Mouse (Mus musculus) CH12.LX (cell line): ENCODE measurements around the gene Mmp15. TPM values are rescaled to one million over a fixed set of nuclear protein-coding genes. Genes with fewer than 3 reads are reported as not detected.

Experiments
- DNase-seq: peaks from one replicate; pipeline ENCODE4 v3.0.0-alpha.2; 2013; ENCODE audit errors: extremely low read depth
- H3K27ac ChIP-seq: 2 replicates; pipeline ENCODE4 v1.5.1; 2012; ENCODE audit warnings: low read depth, mild to moderate bottlenecking, control low read depth, moderate library complexity; ENCODE audit not compliant: insufficient read depth
- H3K27me3 ChIP-seq: replicated peaks from 2 replicates; pipeline ENCODE3; 2012; ENCODE audit warnings: inconsistent platforms
- H3K36me3 ChIP-seq, 2 experiments: replicated peaks in 1 of 2; 2 replicates each; pipeline versions ENCODE3 to v1.6.1; 2012; ENCODE audit warnings: inconsistent platforms in 1 of 2, low read length in 1 of 2, mild to moderate bottlenecking in 1 of 2, mixed read lengths in 1 of 2, moderate library complexity in 1 of 2; ENCODE audit not compliant: control insufficient read depth in 1 of 2, insufficient read depth in 1 of 2
- H3K4me1 ChIP-seq, 2 experiments: 2 replicates each; pipeline ENCODE4 v1.6.1; 2012; ENCODE audit warnings: inconsistent platforms in 1 of 2, moderate library complexity in 1 of 2; ENCODE audit not compliant: insufficient read depth in 2 of 2, control insufficient read depth in 1 of 2
- H3K4me2 ChIP-seq: 2 replicates; pipeline ENCODE4 v1.6.1; 2012; ENCODE audit warnings: low read depth, mild to moderate bottlenecking, control low read depth; ENCODE audit not compliant: poor library complexity, insufficient read depth, severe bottlenecking
- H3K4me3 ChIP-seq, 3 experiments: fragments of 150-350 bp in 1 of 3; sonication (generic) in 1 of 3; replicated peaks in 1 of 3; 2 replicates each; pipeline versions ENCODE3 to v1.5.1; 2011 to 2012; ENCODE audit warnings: low read depth in 2 of 3, low read length in 2 of 3, mild to moderate bottlenecking in 2 of 3, moderate library complexity in 2 of 3, control low read depth in 1 of 3, improper control_type of control experiment in 1 of 3, inconsistent platforms in 1 of 3, mixed read lengths in 1 of 3; ENCODE audit not compliant: poor library complexity in 1 of 3
- H3K79me2 ChIP-seq: replicated peaks from 2 replicates; pipeline ENCODE4 v1.6.1; 2012; ENCODE audit warnings: mild to moderate bottlenecking, moderate library complexity; ENCODE audit not compliant: control insufficient read depth, poor library complexity, insufficient read depth, severe bottlenecking; ENCODE audit errors: extremely low read depth
- H3K9ac ChIP-seq: 2 replicates; pipeline ENCODE4 v1.6.1; 2012; ENCODE audit warnings: low read depth, mild to moderate bottlenecking, control low read depth, moderate library complexity; ENCODE audit not compliant: insufficient read depth
- H3K9me3 ChIP-seq: replicated peaks from 2 replicates; pipeline ENCODE3; 2012; ENCODE audit warnings: low read length, inconsistent platforms, mixed read lengths
- BHLHE40 ChIP-seq: IDR thresholded peaks from 2 replicates; pipeline ENCODE4 v1.6.1; 2011; ENCODE audit warnings: mild to moderate bottlenecking, low read depth, low read length, improper control_type of control experiment
- CHD2 ChIP-seq: IDR thresholded peaks from 2 replicates; pipeline ENCODE4 v1.6.1; 2011; ENCODE audit warnings: low read length, improper control_type of control experiment
- CTCF ChIP-seq, 2 experiments: IDR thresholded peaks in 1 of 2; conservative IDR thresholded peaks in 1 of 2; 2 replicates each; pipeline ENCODE4 v1.5.1; 2011 to 2012; ENCODE audit warnings: low read depth in 2 of 2, low read length in 2 of 2, improper control_type of control experiment in 1 of 2, inconsistent platforms in 1 of 2, mild to moderate bottlenecking in 1 of 2, moderate library complexity in 1 of 2
- EP300 ChIP-seq: IDR thresholded peaks from 2 replicates; pipeline ENCODE4 v1.6.1; 2011; ENCODE audit warnings: low read length, improper control_type of control experiment
- ETS1 ChIP-seq: conservative IDR thresholded peaks from 2 replicates; pipeline ENCODE4 v1.6.1; 2012; ENCODE audit warnings: low read depth, mild to moderate bottlenecking, inconsistent platforms, low read length, improper control_type of control experiment, moderate library complexity
- JUN ChIP-seq: IDR thresholded peaks from 2 replicates; pipeline ENCODE4 v1.6.1; 2011; ENCODE audit warnings: low read depth, mild to moderate bottlenecking, low read length, improper control_type of control experiment, moderate library complexity; ENCODE audit not compliant: insufficient read depth
- MAX ChIP-seq: IDR thresholded peaks from 2 replicates; pipeline ENCODE4 v1.6.1; 2011; ENCODE audit warnings: low read length, improper control_type of control experiment
- MEF2A ChIP-seq: IDR thresholded peaks from 2 replicates; pipeline ENCODE4 v1.6.1; 2014; ENCODE audit warnings: low read depth, mild to moderate bottlenecking, inconsistent platforms, low read length, improper control_type of control experiment, borderline replicate concordance
- MXI1 ChIP-seq: IDR thresholded peaks from 2 replicates; pipeline ENCODE4 v1.6.1; 2011; ENCODE audit warnings: mild to moderate bottlenecking, low read depth, low read length, improper control_type of control experiment
- POLR2A ChIP-seq: IDR thresholded peaks from 2 replicates; pipeline ENCODE4 v1.6.1; 2011; ENCODE audit warnings: low read depth, mild to moderate bottlenecking, improper control_type of control experiment, low read length
- POLR2AphosphoS2 ChIP-seq: IDR thresholded peaks from 2 replicates; pipeline ENCODE4 v1.6.1; 2011; ENCODE audit warnings: low read depth, low read length, improper control_type of control experiment
- TBP ChIP-seq: conservative IDR thresholded peaks from 2 replicates; pipeline ENCODE4 v1.6.1; 2011; ENCODE audit warnings: low read depth, low read length, improper control_type of control experiment
- UBTF ChIP-seq: IDR thresholded peaks from 2 replicates; pipeline ENCODE4 v1.6.1; 2012; ENCODE audit warnings: low read depth, mild to moderate bottlenecking, inconsistent platforms, low read length, improper control_type of control experiment, moderate library complexity
- USF1 ChIP-seq: IDR thresholded peaks from 2 replicates; pipeline ENCODE4 v1.6.1; 2014; ENCODE audit warnings: low read depth, mild to moderate bottlenecking, inconsistent platforms, low read length, improper control_type of control experiment
- ZMIZ1 ChIP-seq: IDR thresholded peaks from 2 replicates; pipeline ENCODE4 v1.6.1; 2012; ENCODE audit warnings: low read depth, mild to moderate bottlenecking, inconsistent platforms, low read length, improper control_type of control experiment
- ZNF384 ChIP-seq: IDR thresholded peaks from 2 replicates; pipeline ENCODE4 v1.6.1; 2012; ENCODE audit warnings: low read depth, low read length, improper control_type of control experiment, inconsistent platforms
- dilution Hi-C: fragments of 300-500 bp; cut with MboI; formaldehyde crosslinking; loops from 2 replicates; pipeline ENCODE4 v1.14.3; 2020; ENCODE audit warnings: low sequenced_read_pairs; ENCODE audit not compliant: extremely low pct_unique_long_range_greater_than_20kb, extremely low pct_ligation_motif_present
- in situ Hi-C: fragments of 300-500 bp; cut with MboI; formaldehyde crosslinking; loops from 3 replicates; pipeline ENCODE4 v1.14.3; 2019; ENCODE audit warnings: low sequenced_read_pairs, low pct_ligation_motif_present, low pct_unique_long_range_greater_than_20kb, mixed read lengths
- polyA plus RNA-seq: library from polyadenylated mRNA; unstranded; fragments of >175 nt; gene quantifications from 2 replicates; pipeline ENCODE4 v1.2.1, GENCODE M21; 2012; ENCODE audit warnings: low read depth; ENCODE audit not compliant: insufficient read length
- total RNA-seq, 2 experiments: library from RNA; depleted of rRNA; stranded (reverse); fragments of 300-350 nt in 1 of 2; fragments of >200 nt in 1 of 2; gene quantifications; 2 replicates each; pipeline ENCODE4 v1.2.3; 2012 to 2014

The Mmp15 gene
- total and polyA plus RNA-seq, 3 experiments: 0.04 to 0.44 TPM; not detected in 1

DNA sequence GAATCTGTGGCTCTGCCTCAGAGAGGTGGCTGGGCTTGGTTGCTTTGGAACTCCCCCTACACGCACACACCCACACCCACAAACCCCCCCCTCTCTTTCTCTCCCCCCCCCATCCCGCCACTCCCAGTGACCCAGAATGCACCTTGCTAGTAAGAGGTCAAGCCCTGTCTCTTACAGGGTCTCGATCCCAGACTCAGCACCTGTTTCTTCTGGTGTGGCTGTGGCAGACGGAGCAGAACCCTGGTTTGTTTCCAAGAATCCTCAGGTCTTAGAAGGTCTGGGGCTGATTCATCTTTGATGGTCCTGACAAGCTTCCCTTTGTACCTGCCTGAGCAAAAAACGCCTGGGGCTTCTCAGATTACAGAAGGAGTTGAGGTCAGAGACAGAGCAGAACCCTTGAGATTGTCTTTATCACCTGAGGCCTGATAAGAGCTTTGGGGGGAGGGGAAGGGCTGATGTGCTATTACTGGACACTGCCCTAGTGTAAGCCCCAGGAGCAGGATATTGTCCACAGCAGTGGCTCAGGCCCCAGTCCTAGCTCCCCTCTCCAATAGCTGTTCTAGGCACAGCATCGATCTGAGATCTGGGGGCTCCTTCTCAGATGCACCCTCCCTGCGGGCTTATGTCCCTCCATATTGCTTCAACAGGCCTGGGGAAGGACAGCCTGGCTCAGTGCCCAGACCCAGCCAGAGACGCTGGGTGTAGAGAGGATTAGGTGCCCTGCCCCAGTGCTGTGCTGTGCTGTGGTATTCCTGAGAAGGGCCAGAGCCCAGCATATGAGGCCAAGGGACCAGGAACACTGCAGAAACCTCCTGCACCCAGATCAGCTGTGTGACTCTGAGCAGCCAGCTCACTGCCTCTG, 6.7 kb downstream of the Mmp15 start:
- no peak for TF ChIP-seq ETS1
- TF ChIP-seq TBP: no peak
- no peak for TF ChIP-seq POLR2A
- no peak for TF ChIP-seq USF1
- no peak for TF ChIP-seq UBTF
- TF ChIP-seq CTCF (conservative IDR thresholded peaks at IDR 0.05 in 1 of 2, IDR thresholded peaks at IDR 0.05 in 1 of 2; ENCODE audit: low read depth in 2 of 2, low read length in 2 of 2): no peak
- no peak for TF ChIP-seq CHD2
- TF ChIP-seq ZNF384: no peak
- TF ChIP-seq BHLHE40: no peak
- TF ChIP-seq JUN: no peak
- TF ChIP-seq POLR2AphosphoS2: no peak
- no peak for TF ChIP-seq ZMIZ1
- no peak for TF ChIP-seq MXI1
- Histone ChIP-seq H3K4me3 (no peak overlapping the region), H3K4me1 (peaks cover 22 to 34% of the 10 kb centered on the region in 2 experiments), H3K79me2 (no peaks in the 10 kb centered on the region), H3K9ac (no peak overlapping the region), H3K9me3 (no peaks in the 10 kb centered on the region), H3K27me3 (no peaks in the 10 kb centered on the region), H3K27ac (no peak overlapping the region), H3K36me3 (no peaks in the 10 kb centered on the region), H3K4me2 (no peak overlapping the region)
- in situ Hi-C loops: no loop called here
- no peak for DNase-seq
- dilution Hi-C loops: no loop called here

DNA sequence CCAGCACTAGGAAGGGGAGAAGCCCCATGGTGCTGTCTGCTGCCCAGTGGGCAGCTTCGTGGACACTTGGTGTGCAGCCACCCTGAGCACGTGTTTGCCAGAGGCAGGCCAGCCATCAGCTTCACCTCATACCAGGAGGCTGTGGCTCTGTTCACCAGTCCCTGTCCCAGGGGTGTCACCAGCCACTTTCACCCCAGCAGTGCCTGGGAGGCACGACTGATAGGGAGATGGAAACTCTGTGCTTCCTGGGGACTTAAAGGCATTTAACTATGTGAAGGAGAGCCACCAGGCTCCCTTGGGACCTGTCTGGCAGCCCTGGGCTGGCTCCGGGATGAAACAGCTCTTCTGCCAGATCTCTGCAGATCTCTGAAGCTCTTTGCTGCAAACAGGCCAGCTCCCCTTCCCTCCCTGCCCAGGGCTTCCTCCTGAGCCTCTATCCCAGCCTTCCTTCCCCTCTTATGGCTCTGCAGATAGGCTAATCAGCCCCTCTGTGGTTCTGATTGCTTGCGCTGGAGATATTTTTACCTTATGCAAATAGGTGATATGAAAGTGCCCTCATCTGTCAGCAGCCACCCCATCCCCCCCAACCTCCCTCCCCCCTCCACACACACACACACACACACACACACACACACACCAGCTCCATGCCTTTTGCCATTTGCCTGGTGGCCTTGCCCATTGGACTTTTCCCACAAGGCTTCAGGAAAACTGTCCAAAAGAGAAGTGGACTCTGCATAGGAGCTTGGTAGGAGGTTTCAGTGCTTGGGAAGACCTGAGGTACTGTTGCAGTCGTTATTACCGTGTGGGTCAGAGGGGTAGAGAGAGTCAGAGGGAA, 8.3 kb downstream of the Mmp15 start:
- H3K27me3 ChIP-seq: no peaks in the 10 kb centered on the region

More for the DNA sequence above, 8.3 kb downstream of the Mmp15 start:
- Histone ChIP-seq H3K4me2 (peak overlapping the region; percentile 47), H3K4me1 (peaks cover 22 to 34% of the 10 kb centered on the region in 2 experiments), H3K79me2 (no peaks in the 10 kb centered on the region), H3K36me3 (no peaks in the 10 kb centered on the region), H3K9ac (no peak overlapping the region), H3K4me3 (peak overlapping the region in 1 of 3 experiments; percentile 9), H3K9me3 (no peaks in the 10 kb centered on the region), H3K27ac (no peak overlapping the region)
- dilution Hi-C loops (no loop called here), in situ Hi-C loops (loop anchor here (10.0 kb wide), 1 partner anchor 74 kb away; the partner anchor contains the start of gene Cfap20)
- 0 out of 2 replicates have a peak, but pooled peaks have one; percentile 37 for TF ChIP-seq MXI1
- TF ChIP-seq MAX: peak; percentile 77
- TF ChIP-seq EP300: 0 out of 2 replicates have a peak, but pooled peaks have one; percentile 15
- 0 out of 2 replicates have a peak, but pooled peaks have one; percentile 31 for TF ChIP-seq BHLHE40
- no peak for TF ChIP-seq JUN
- TF ChIP-seq MEF2A: no peak
- DNase-seq: peak; percentile 64
